Mouse (Mus musculus): Measurements from ENCODE around the gene Tenm4. TPM values are rescaled to one million over a fixed set of nuclear protein-coding genes. Genes with fewer than 3 reads are reported as not detected.

The Tenm4 gene
- polyA plus RNA-seq, 2 experiments = 12.7 to 37.4 TPM

GRCm38 (mm10) chr7:96905422-96905821, 734.4 kb downstream of the Tenm4 start:
- WGBS = 95% methylated on average over 3 of the region's 3 CpGs
- no peak overlapping the region for H3K27ac ChIP-seq (replicated peaks; ENCODE audit: low read depth, low read length)
- DNase-seq (ENCODE audit: low spot score) (no peak), ATAC-seq (ENCODE audit: low FRiP score, low read depth) (no peak)
- peaks cover 18% of the 10 kb centered on the region for H3K36me3 ChIP-seq (ENCODE audit: control insufficient read depth, insufficient read depth, low read length)
- no peak overlapping the region for H3K4me2 ChIP-seq (replicated peaks; ENCODE audit: low read depth, low read length, severe bottlenecking)
- no peak overlapping the region for H3K9ac ChIP-seq (ENCODE audit: low read depth, low read length, severe bottlenecking)
- no peaks in the 10 kb centered on the region for H3K27me3 ChIP-seq (ENCODE audit: control insufficient read depth, insufficient read depth, low read length)
- no peak overlapping the region for H3K4me3 ChIP-seq (replicated peaks; ENCODE audit: low read length)
- no peaks in the 10 kb centered on the region for H3K9me3 ChIP-seq (ENCODE audit: control insufficient read depth, low read length)
- peaks cover 11% of the 10 kb centered on the region for H3K4me1 ChIP-seq (ENCODE audit: control insufficient read depth, insufficient read depth, low read length)
- no peak for TF ChIP-seq POLR2A (IDR thresholded peaks at IDR 0.05; ENCODE audit: borderline replicate concordance, extremely low read depth, insufficient read depth, insufficient read length)

GRCm38 (mm10) chr7:96906216-96906615, 735.2 kb downstream of the Tenm4 start:
- DNase-seq (ENCODE audit: low spot score) (no peak), ATAC-seq (ENCODE audit: low FRiP score, low read depth) (no peak)
- H3K36me3 ChIP-seq (ENCODE audit: control insufficient read depth, insufficient read depth, low read length) = peaks cover 18% of the 10 kb centered on the region
- H3K9ac ChIP-seq (ENCODE audit: low read depth, low read length, severe bottlenecking) = no peak overlapping the region
- H3K4me2 ChIP-seq (replicated peaks; ENCODE audit: low read depth, low read length, severe bottlenecking) = no peak overlapping the region
- H3K4me3 ChIP-seq (replicated peaks; ENCODE audit: low read length) = no peak overlapping the region
- no peak for TF ChIP-seq POLR2A (IDR thresholded peaks at IDR 0.05; ENCODE audit: borderline replicate concordance, extremely low read depth, insufficient read depth, insufficient read length)
- H3K9me3 ChIP-seq (ENCODE audit: control insufficient read depth, low read length) = no peaks in the 10 kb centered on the region
- peaks cover 17% of the 10 kb centered on the region for H3K4me1 ChIP-seq (ENCODE audit: control insufficient read depth, insufficient read depth, low read length)
- 89% methylated on average over 20 of the region's 20 CpGs for WGBS
- H3K27ac ChIP-seq (replicated peaks; ENCODE audit: low read depth, low read length) = no peak overlapping the region
- H3K27me3 ChIP-seq (ENCODE audit: control insufficient read depth, insufficient read depth, low read length) = no peaks in the 10 kb centered on the region

GRCm38 (mm10) chr7:96907971-96908680, 737.1 kb downstream of the Tenm4 start:
- H3K4me1 ChIP-seq (ENCODE audit: control insufficient read depth, insufficient read depth, low read length) = peaks cover 21% of the 10 kb centered on the region
- 61% methylated on average over 16 of the region's 16 CpGs for WGBS
- DNase-seq (ENCODE audit: low spot score) (no peak), ATAC-seq (ENCODE audit: low FRiP score, low read depth) (no peak)
- H3K9ac ChIP-seq (ENCODE audit: low read depth, low read length, severe bottlenecking) = no peak overlapping the region
- H3K4me2 ChIP-seq (replicated peaks; ENCODE audit: low read depth, low read length, severe bottlenecking) = no peak overlapping the region
- no peaks in the 10 kb centered on the region for H3K27me3 ChIP-seq (ENCODE audit: control insufficient read depth, insufficient read depth, low read length)
- H3K36me3 ChIP-seq (ENCODE audit: control insufficient read depth, insufficient read depth, low read length) = peaks cover 10% of the 10 kb centered on the region
- no peak overlapping the region for H3K27ac ChIP-seq (replicated peaks; ENCODE audit: low read depth, low read length)
- H3K9me3 ChIP-seq (ENCODE audit: control insufficient read depth, low read length) = no peaks in the 10 kb centered on the region
- TF ChIP-seq POLR2A (IDR thresholded peaks at IDR 0.05; ENCODE audit: borderline replicate concordance, extremely low read depth, insufficient read depth, insufficient read length) = no peak
- no peak overlapping the region for H3K4me3 ChIP-seq (replicated peaks; ENCODE audit: low read length)

- DNase-seq (ENCODE audit: low spot score) = no peak
- TF ChIP-seq POLR2A (IDR thresholded peaks at IDR 0.05; ENCODE audit: borderline replicate concordance, extremely low read depth, insufficient read depth, insufficient read length) = no peak
- H3K27me3 ChIP-seq (ENCODE audit: control insufficient read depth, insufficient read depth, low read length) = no peaks in the 10 kb centered on the region
- H3K4me2 ChIP-seq (replicated peaks; ENCODE audit: low read depth, low read length, severe bottlenecking) = no peak overlapping the region
- H3K4me1 ChIP-seq (ENCODE audit: control insufficient read depth, insufficient read depth, low read length) = peaks cover 23% of the 10 kb centered on the region
- H3K9me3 ChIP-seq (ENCODE audit: control insufficient read depth, low read length) = no peaks in the 10 kb centered on the region
- H3K27ac ChIP-seq (replicated peaks; ENCODE audit: low read depth, low read length) = no peak overlapping the region
- no peak for ATAC-seq (ENCODE audit: low FRiP score, low read depth)
- H3K9ac ChIP-seq (ENCODE audit: low read depth, low read length, severe bottlenecking) = no peak overlapping the region
- 66% methylated on average over 5 of the region's 5 CpGs for WGBS
- peaks cover 6% of the 10 kb centered on the region for H3K36me3 ChIP-seq (ENCODE audit: control insufficient read depth, insufficient read depth, low read length)
- no peak overlapping the region for H3K4me3 ChIP-seq (replicated peaks; ENCODE audit: low read length)
Measured at GRCm38 (mm10) chr7:96909856-96910255, 738.8 kb downstream of the Tenm4 start.

GRCm38 (mm10) chr7:96910310-96910960, 739.4 kb downstream of the Tenm4 start:
- H3K4me2 ChIP-seq (replicated peaks; ENCODE audit: low read depth, low read length, severe bottlenecking) = no peak overlapping the region
- H3K27me3 ChIP-seq (ENCODE audit: control insufficient read depth, insufficient read depth, low read length) = no peaks in the 10 kb centered on the region
- no peak for ATAC-seq (ENCODE audit: low FRiP score, low read depth)
- no peak overlapping the region for H3K9ac ChIP-seq (ENCODE audit: low read depth, low read length, severe bottlenecking)
- no peak for DNase-seq (ENCODE audit: low spot score)
- peaks cover 6% of the 10 kb centered on the region for H3K36me3 ChIP-seq (ENCODE audit: control insufficient read depth, insufficient read depth, low read length)
- H3K9me3 ChIP-seq (ENCODE audit: control insufficient read depth, low read length) = no peaks in the 10 kb centered on the region
- TF ChIP-seq POLR2A (IDR thresholded peaks at IDR 0.05; ENCODE audit: borderline replicate concordance, extremely low read depth, insufficient read depth, insufficient read length) = no peak
- 23% methylated on average over 12 of the region's 12 CpGs for WGBS
- H3K27ac ChIP-seq (replicated peaks; ENCODE audit: low read depth, low read length) = no peak overlapping the region
- H3K4me1 ChIP-seq (ENCODE audit: control insufficient read depth, insufficient read depth, low read length) = peaks cover 23% of the 10 kb centered on the region
- no peak overlapping the region for H3K4me3 ChIP-seq (replicated peaks; ENCODE audit: low read length)

Measured in limb, embryonic 14.5 days (tissue).